Mouse (Mus musculus): ENCODE data around the gene P2ry14. TPM values are rescaled to one million over a fixed set of nuclear protein-coding genes. Genes with fewer than 3 reads are reported as not detected.
"Not testable (repeated sequence)": the region's sequence is repeated elsewhere in the genome, so short reads cannot be mapped to it uniquely, and the experiment has no call there.

Gene P2ry14
- total RNA-seq, 2 experiments from 2014 or later, result 1.0 to 1.8 TPM

GRCm38 (mm10) chr3:59079327-59079726, 74.1 kb downstream of the P2ry14 start:
- TF ChIP-seq CTCF (IDR thresholded peaks at IDR 0.05), result peak; percentile 74
- no peak overlapping the region for H3K27ac ChIP-seq
- intact Hi-C loops (cut with DNase I), result loop anchor here (2.0 kb wide), 1 partner anchor 129 kb away; no protein-coding TSS in a partner anchor
- no peak for DNase-seq
- H3K4me3 ChIP-seq, result no peak overlapping the region

- Histone ChIP-seq H3K27ac (no peak overlapping the region), H3K4me3 (no peak overlapping the region)
- no peak for DNase-seq
- TF ChIP-seq CTCF (IDR thresholded peaks at IDR 0.05), result no peak
- intact Hi-C loops (cut with DNase I), result loop anchor here (2.0 kb wide), 1 partner anchor 130 kb away; no protein-coding TSS in a partner anchor
Observed at GRCm38 (mm10) chr3:59078585-59078984, 74.8 kb downstream of the P2ry14 start.

GRCm38 (mm10) chr3:59077278-59077677, 76.1 kb downstream of the P2ry14 start:
- Histone ChIP-seq H3K4me3 (no peak overlapping the region), H3K27ac (no peak overlapping the region)
- TF ChIP-seq CTCF (IDR thresholded peaks at IDR 0.05), result peak; percentile 59
- no peak for DNase-seq
- intact Hi-C loops (cut with DNase I), result no loop called here

GRCm38 (mm10) chr3:59069071-59069470, 84.3 kb downstream of the P2ry14 start:
- intact Hi-C loops (cut with DNase I); DNase-seq; H3K27ac ChIP-seq; H3K4me3 ChIP-seq: not testable (repeated sequence)

GRCm38 (mm10) chr3:59066558-59067294, 86.7 kb downstream of the P2ry14 start:
- intact Hi-C loops (cut with DNase I), result no loop called here
- no peak overlapping the region for H3K27ac ChIP-seq
- no peak overlapping the region for H3K4me3 ChIP-seq
- no peak for TF ChIP-seq CTCF (IDR thresholded peaks at IDR 0.05)
- DNase-seq, result no peak

- no peak for TF ChIP-seq CTCF (IDR thresholded peaks at IDR 0.05)
- intact Hi-C loops (cut with DNase I), result no loop called here
Observed at GRCm38 (mm10) chr3:59065937-59066336, 87.5 kb downstream of the P2ry14 start.

More at GRCm38 (mm10) chr3:59065937-59066336, 87.5 kb downstream of the P2ry14 start:
- DNase-seq, result no peak
- Histone ChIP-seq H3K4me3 (no peak overlapping the region), H3K27ac (no peak overlapping the region)

Other genes starting within 250 kb of the P2ry14 start
- gene Med12l, start 147.8 kb downstream of the P2ry14 start, total RNA-seq (2021), result under 1 TPM; 0.54 to 0.92 TPM
- not detected for gene Gpr171, start 51.8 kb downstream of the P2ry14 start, total RNA-seq (2021)
- not detected for gene Gpr87, start 41.5 kb upstream of the P2ry14 start, total RNA-seq (2021)
- under 1 TPM; 0.17 to 0.36 TPM for gene P2ry13, start 57.3 kb upstream of the P2ry14 start, total RNA-seq (2021)
- gene P2ry12, start 109.3 kb upstream of the P2ry14 start, total RNA-seq (2021), result under 1 TPM; 0.38 to 0.42 TPM
- gene Igsf10, start 190.8 kb upstream of the P2ry14 start, total RNA-seq (2021), result 1 to 10 TPM; 1.3 to 4.3 TPM